Mouse (Mus musculus) lung, embryonic 16.5 days (tissue): Measurements from ENCODE around the gene Plpp3. TPM values are rescaled to one million over a fixed set of nuclear protein-coding genes. Genes with fewer than 3 reads are reported as not detected.

Experiments used
- ATAC-seq: fragments of 200-750 bp; cut with Nextera tagmentation; 2 replicates; pipeline ENCODE4 v1.8.0; 2017; ENCODE audit warnings: low read depth, mild to moderate bottlenecking, moderate library complexity
- H3K27ac ChIP-seq: fragments of 300-500 bp; sonication (generic); 2 replicates; pipeline ENCODE4 v1.5.1; 2014; ENCODE audit warnings: mild to moderate bottlenecking, control low read depth, low read length
- H3K27me3 ChIP-seq: fragments of 300-500 bp; sonication (generic); 2 replicates; pipeline ENCODE4 v1.6.1; 2014; ENCODE audit warnings: low read depth, low read length, mixed read lengths; ENCODE audit not compliant: control insufficient read depth, insufficient read depth
- H3K36me3 ChIP-seq: fragments of 300-500 bp; sonication (generic); 2 replicates; pipeline ENCODE4 v1.6.1; 2014; ENCODE audit warnings: low read length; ENCODE audit not compliant: control insufficient read depth, insufficient read depth
- H3K4me1 ChIP-seq: fragments of 300-500 bp; sonication (generic); replicated peaks from 2 replicates; pipeline ENCODE4 v1.6.1; 2014; ENCODE audit warnings: low read length, mixed read lengths; ENCODE audit not compliant: control insufficient read depth, insufficient read depth
- H3K4me2 ChIP-seq: fragments of 300-500 bp; sonication (generic); 2 replicates; pipeline ENCODE4 v1.6.1; 2014; ENCODE audit warnings: low read depth, low read length, control low read depth
- H3K4me3 ChIP-seq: fragments of 300-500 bp; sonication (generic); 2 replicates; pipeline ENCODE4 v1.5.1; 2014; ENCODE audit warnings: mild to moderate bottlenecking, low read length, control low read depth
- H3K9ac ChIP-seq: fragments of 300-500 bp; sonication (generic); 2 replicates; pipeline ENCODE4 v1.6.1; 2014; ENCODE audit warnings: low read length, control low read depth
- H3K9me3 ChIP-seq: fragments of 300-500 bp; sonication (generic); 2 replicates; pipeline ENCODE4 v1.6.1; 2016; ENCODE audit warnings: low read length; ENCODE audit not compliant: control insufficient read depth
- WGBS: fragments of 180-500 bp; shearing (Covaris S2); extraction: QIAGEN DNeasy Blood & Tissue Kit; methylation state at CpG from one replicate; pipeline ENCODE4 v1.1.7; 2014; 5-methylcytosine and 5-hydroxymethylcytosine counted together
- polyA plus RNA-seq: library from polyadenylated mRNA; unstranded; fragments of >200 nt; fragmentation: Nextera tagmentation; extraction: Ambion mirVana; gene quantifications from 2 replicates; pipeline ENCODE4 v1.2.1, GENCODE M21; 2015

The Plpp3 gene
- 92.1 and 94.2 TPM in 2 replicates for polyA plus RNA-seq

DNA sequence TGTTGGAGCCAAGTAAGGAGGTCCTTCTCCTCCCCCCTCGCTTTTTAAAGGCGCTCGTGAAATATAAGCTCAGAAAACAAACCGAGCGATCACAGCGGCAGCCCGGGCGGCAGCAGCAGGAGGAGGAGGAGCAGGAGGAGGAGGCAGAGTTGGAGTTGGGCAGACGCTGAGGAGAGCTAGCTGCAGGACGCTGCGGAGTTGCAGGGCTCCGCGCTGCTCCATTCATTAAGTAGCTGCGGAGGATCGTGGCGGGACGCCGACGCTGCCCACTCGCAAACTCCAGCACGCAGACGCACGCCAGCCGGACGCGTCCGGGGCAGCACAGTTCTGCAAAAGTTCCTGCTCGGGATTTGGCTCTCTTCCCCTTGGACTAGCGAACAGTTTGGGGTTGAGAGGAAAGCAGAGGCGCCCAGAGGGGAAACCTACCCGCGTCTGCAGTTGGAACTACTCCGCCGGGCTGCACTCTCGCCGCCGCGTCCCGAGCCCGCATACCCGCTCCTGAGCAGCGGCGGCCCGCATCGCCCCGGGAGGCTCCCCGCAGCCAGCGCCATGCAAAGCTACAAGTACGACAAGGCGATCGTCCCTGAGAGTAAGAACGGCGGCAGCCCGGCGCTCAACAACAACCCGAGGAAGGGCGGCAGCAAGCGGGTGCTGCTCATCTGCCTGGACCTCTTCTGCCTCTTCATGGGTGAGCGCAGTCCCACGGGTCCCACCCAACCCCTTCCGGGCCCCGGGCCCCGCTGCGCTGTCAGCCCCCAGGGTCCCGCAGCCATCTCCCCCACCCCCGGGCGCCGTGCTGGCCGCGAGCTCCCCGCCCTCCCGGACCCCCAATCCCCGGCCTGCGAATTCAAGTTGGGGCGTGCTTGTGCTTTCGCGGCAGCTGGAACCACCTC lies at the start of gene Plpp3:
Gene Plpp3, plus strand, starts transcription at position 72 of the 893 bp plus-strand sequence.
- under 1% methylated on average over 76 of the region's 77 CpGs for WGBS
- peak; percentile 93 for ATAC-seq
- Histone ChIP-seq H3K4me3 (peak within 1 kb of the TSS; percentile 93), H3K4me2 (peak within 1 kb of the TSS; percentile 68), H3K27me3 (no peaks in the 10 kb centered on the region; the same call in 1 of the 2 replicates), H3K36me3 (no peaks in the 10 kb centered on the region; the same call in 1 of the 2 replicates), H3K4me1 (peaks cover 9% of the 10 kb centered on the region; the same call in 1 of the 2 replicates), H3K27ac (peak within 1 kb of the TSS; percentile 90), H3K9ac (peak within 1 kb of the TSS; percentile 95), H3K9me3 (no peaks in the 10 kb centered on the region)

GRCm38 (mm10) chr4:105107943-105108640 lies 49.1 kb upstream of the Plpp3 start:
- no peak for ATAC-seq
- peaks cover 6% of the 10 kb centered on the region; the same call in 1 of the 2 replicates for H3K4me1 ChIP-seq
- peaks cover 4% of the 10 kb centered on the region; the same call in 1 of the 2 replicates for H3K27me3 ChIP-seq
- no peak overlapping the region for H3K4me3 ChIP-seq
- no peaks in the 10 kb centered on the region for H3K36me3 ChIP-seq
- WGBS = 60% methylated on average over 12 of the region's 12 CpGs
- no peak overlapping the region for H3K4me2 ChIP-seq
- H3K9ac ChIP-seq = no peak overlapping the region
- H3K9me3 ChIP-seq = no peaks in the 10 kb centered on the region
- no peak overlapping the region for H3K27ac ChIP-seq

DNA sequence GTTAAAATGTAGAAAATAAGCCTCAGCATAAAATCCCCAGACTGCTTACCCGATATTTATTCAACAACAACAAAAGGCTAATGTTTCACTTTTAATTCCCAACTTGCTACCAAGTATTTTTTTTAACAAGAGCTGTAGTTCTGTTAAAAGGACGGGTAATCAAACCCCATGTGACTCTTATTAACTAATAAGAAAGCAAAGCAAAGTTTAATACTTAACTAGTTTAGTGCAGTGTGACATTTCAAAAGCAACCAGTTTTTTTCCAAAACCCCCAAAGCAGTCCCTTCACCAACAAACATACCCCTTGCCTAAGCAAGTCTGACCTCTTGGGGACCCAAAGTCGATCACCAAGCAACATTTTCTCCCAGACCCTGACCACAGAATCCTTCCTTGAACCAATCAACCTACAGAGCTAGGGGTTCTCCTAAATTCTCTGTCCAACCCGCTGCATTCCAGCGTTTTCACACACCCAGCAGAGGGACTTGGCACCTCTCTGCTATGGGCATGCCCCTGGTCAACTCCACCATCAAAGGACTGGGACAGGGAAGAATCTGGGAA lies 48.4 kb upstream of the Plpp3 start:
- peaks cover 4% of the 10 kb centered on the region; the same call in 1 of the 2 replicates for H3K27me3 ChIP-seq
- 23% methylated on average over 5 of the region's 5 CpGs for WGBS
- H3K4me3 ChIP-seq = peak overlapping the region; percentile 77
- no peaks in the 10 kb centered on the region for H3K36me3 ChIP-seq
- no peaks in the 10 kb centered on the region for H3K9me3 ChIP-seq
- H3K9ac ChIP-seq = no peak overlapping the region; the same call in 1 of the 2 replicates
- no peak for ATAC-seq
- no peak overlapping the region for H3K27ac ChIP-seq
- H3K4me1 ChIP-seq = peaks cover 6% of the 10 kb centered on the region; the same call in 1 of the 2 replicates
- H3K4me2 ChIP-seq = peak overlapping the region; percentile 97

DNA sequence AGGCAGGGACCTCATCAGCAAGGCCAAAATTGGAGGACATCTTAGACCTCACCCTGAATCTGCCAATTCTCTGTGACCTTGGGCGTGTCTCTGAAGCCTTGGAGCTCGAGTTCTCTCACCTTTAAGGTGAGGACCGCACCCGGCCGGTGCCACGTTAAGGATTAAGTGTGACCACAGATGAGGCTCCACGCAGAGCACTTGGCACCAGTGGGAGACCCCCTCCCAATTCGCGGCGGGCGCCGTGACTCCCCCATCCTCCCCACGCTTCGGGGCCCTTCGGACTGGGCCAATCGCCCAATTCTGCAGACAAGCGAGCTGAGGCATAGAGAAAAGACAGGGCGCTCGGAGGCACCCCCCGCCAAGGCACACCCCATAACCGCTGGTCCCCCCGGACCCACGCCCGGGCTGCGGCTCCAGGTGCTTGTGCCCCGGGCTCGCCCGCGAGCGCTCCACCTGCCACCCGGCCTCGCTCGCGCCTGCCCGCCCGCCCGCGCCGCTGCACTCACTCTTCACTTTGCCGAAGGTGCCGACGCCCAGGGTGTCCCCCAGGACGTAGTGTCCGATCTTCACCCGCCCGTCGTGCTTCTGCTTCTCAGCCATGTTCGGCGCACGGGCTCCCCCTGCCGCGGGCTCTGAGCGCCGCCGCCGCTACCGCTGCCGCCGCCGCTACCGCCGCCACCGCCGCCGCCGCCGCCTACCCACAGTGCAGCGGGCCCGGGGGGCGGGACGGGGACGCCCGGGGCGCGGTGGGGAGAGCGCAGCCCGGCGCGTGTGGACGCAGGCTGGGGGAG lies 47.8 kb upstream of the Plpp3 start, which contains the start of gene Prkaa2:
Gene Prkaa2, minus strand, starts transcription at position 692 of the 791 bp plus-strand sequence.
- H3K4me2 ChIP-seq = peak within 1 kb of the TSS; percentile 97
- H3K9ac ChIP-seq = peak within 1 kb of the TSS; percentile 81
- H3K4me3 ChIP-seq = peak within 1 kb of the TSS; percentile 77
- no peak within 1 kb of the TSS for H3K27ac ChIP-seq
- H3K4me1 ChIP-seq = peaks cover 6% of the 10 kb centered on the region; the same call in 1 of the 2 replicates
- no peaks in the 10 kb centered on the region for H3K36me3 ChIP-seq
- H3K27me3 ChIP-seq = peaks cover 4% of the 10 kb centered on the region; the same call in 1 of the 2 replicates
- peak; percentile 94 for ATAC-seq
- H3K9me3 ChIP-seq = no peaks in the 10 kb centered on the region
- WGBS = under 1% methylated on average over 72 of the region's 80 CpGs

GRCm38 (mm10) chr4:105109990-105110683 lies 47.0 kb upstream of the Plpp3 start:
- H3K27ac ChIP-seq = no peak overlapping the region
- 4% methylated on average over 24 of the region's 24 CpGs for WGBS
- H3K4me1 ChIP-seq = peaks cover 6% of the 10 kb centered on the region; the same call in 1 of the 2 replicates
- peak overlapping the region; percentile 97 for H3K4me2 ChIP-seq
- peak overlapping the region; percentile 77 for H3K4me3 ChIP-seq
- ATAC-seq = peak; percentile 74
- H3K9ac ChIP-seq = peak overlapping the region; percentile 81
- H3K36me3 ChIP-seq = no peaks in the 10 kb centered on the region
- H3K27me3 ChIP-seq = peaks cover 4% of the 10 kb centered on the region; the same call in 1 of the 2 replicates
- no peaks in the 10 kb centered on the region for H3K9me3 ChIP-seq

DNA sequence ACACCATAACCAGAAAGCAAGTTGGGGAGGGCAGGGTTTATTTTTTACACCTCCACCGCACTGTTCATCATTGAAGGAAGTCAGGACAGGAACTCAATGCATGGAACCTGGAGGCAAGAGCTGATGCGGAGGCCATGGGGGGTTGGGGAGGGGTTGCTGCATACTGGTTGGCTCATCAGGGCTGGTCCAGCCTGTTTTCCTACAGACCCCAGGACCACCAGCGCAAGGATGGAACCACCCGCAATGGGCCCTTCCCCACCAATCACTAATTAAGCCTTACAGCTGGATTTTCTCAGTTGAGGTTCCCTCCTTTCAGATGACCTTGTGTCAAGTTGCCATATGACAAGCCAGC lies 46.5 kb upstream of the Plpp3 start:
- Histone ChIP-seq H3K27me3 (peaks cover 4% of the 10 kb centered on the region; the same call in 1 of the 2 replicates), H3K4me3 (peak overlapping the region; percentile 77), H3K9ac (no peak overlapping the region; the same call in 1 of the 2 replicates), H3K4me1 (peaks cover 6% of the 10 kb centered on the region; the same call in 1 of the 2 replicates), H3K4me2 (peak overlapping the region; percentile 97), H3K9me3 (no peaks in the 10 kb centered on the region), H3K27ac (no peak overlapping the region), H3K36me3 (no peaks in the 10 kb centered on the region)
- ATAC-seq = no peak
- WGBS = 72% methylated on average over 4 of the region's 4 CpGs

- no peak overlapping the region for H3K27ac ChIP-seq
- no peaks in the 10 kb centered on the region for H3K36me3 ChIP-seq
- no peak overlapping the region for H3K9ac ChIP-seq
- H3K4me3 ChIP-seq = no peak overlapping the region
- peaks cover 6% of the 10 kb centered on the region; the same call in 1 of the 2 replicates for H3K4me1 ChIP-seq
- ATAC-seq = no peak
- no peaks in the 10 kb centered on the region for H3K9me3 ChIP-seq
- WGBS = 77% methylated on average over 11 of the region's 11 CpGs
- no peak overlapping the region for H3K4me2 ChIP-seq
- peaks cover 4% of the 10 kb centered on the region; the same call in 1 of the 2 replicates for H3K27me3 ChIP-seq
Observed at GRCm38 (mm10) chr4:105111770-105112169, 45.4 kb upstream of the Plpp3 start.

DNA sequence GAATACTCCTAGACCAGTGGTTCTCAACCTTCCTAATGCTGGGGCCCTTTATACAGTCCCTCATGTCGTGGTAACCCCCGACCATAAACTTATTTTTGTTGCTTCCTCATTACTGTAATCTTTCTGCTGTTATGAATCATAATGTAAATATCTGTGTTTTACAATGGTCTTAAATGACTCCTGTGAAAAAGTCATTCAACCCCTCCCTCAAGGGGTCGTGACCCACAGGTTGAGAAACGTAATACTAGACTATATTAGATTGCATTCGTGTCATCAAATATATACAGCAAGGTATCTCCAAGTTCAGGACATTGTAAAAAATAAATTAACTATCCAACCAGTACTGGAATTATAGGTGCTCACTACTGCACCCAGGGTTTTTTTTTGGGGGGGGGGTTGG lies 44.1 kb upstream of the Plpp3 start:
- Histone ChIP-seq H3K4me2 (no peak overlapping the region), H3K27ac (no peak overlapping the region), H3K36me3 (no peaks in the 10 kb centered on the region), H3K27me3 (peaks cover 4% of the 10 kb centered on the region; the same call in 1 of the 2 replicates), H3K4me3 (no peak overlapping the region), H3K9me3 (no peaks in the 10 kb centered on the region), H3K4me1 (peaks cover 6% of the 10 kb centered on the region; the same call in 1 of the 2 replicates), H3K9ac (no peak overlapping the region)
- ATAC-seq = no peak
- WGBS = 77% methylated on average over 5 of the region's 5 CpGs
